Mouse (Mus musculus): ENCODE measurements around the gene Trim13.
"Not testable (repeated sequence)": the region's sequence is repeated elsewhere in the genome, so short reads cannot be mapped to it uniquely, and the experiment has no call there.

The Trim13 gene

GRCm38 (mm10) chr14:61597968-61598367 lies at the start of gene Trim13:
Gene Trim13, plus strand, starts transcription at chr14:61598247.
- DNase-seq = no peak

- DNase-seq = no peak
These were observed 49.4 kb upstream of the Trim13 start for GRCm38 (mm10) chr14:61548614-61549013.

GRCm38 (mm10) chr14:61555931-61556288 lies 42.1 kb upstream of the Trim13 start:
- DNase-seq = no peak

GRCm38 (mm10) chr14:61556289-61557147 lies 41.5 kb upstream of the Trim13 start, which contains the start of gene Spryd7:
Gene Spryd7, minus strand, starts transcription at chr14:61556886.
- peak; percentile 98 for DNase-seq

- DNase-seq = no peak
These were observed 39.1 kb upstream of the Trim13 start for GRCm38 (mm10) chr14:61558901-61559300.

GRCm38 (mm10) chr14:61559856-61560255 lies 38.2 kb upstream of the Trim13 start:
- no peak for DNase-seq

- not testable (repeated sequence) for DNase-seq
These were observed 31.8 kb upstream of the Trim13 start for GRCm38 (mm10) chr14:61566211-61566610.

GRCm38 (mm10) chr14:61569344-61569743 lies 28.7 kb upstream of the Trim13 start:
- no peak for DNase-seq

GRCm38 (mm10) chr14:61571366-61571765 lies 26.7 kb upstream of the Trim13 start:
- DNase-seq = peak; percentile 73

GRCm38 (mm10) chr14:61572131-61572530 lies 25.9 kb upstream of the Trim13 start:
- DNase-seq = no peak

- DNase-seq = no peak
These were observed 23.0 kb upstream of the Trim13 start for GRCm38 (mm10) chr14:61575066-61575465.

- DNase-seq = no peak
These were observed 22.1 kb upstream of the Trim13 start for GRCm38 (mm10) chr14:61575941-61576340.

- no peak for DNase-seq
These were observed 8.6 kb upstream of the Trim13 start for GRCm38 (mm10) chr14:61589288-61590065.

- no peak for DNase-seq
These were observed 1.2 kb upstream of the Trim13 start for GRCm38 (mm10) chr14:61596719-61597426.

- DNase-seq = peak; percentile 87
These were observed 1.2 kb downstream of the Trim13 start for GRCm38 (mm10) chr14:61599057-61599806.

GRCm38 (mm10) chr14:61601348-61601747 lies 3.3 kb downstream of the Trim13 start:
- no peak for DNase-seq

GRCm38 (mm10) chr14:61603069-61603755 lies 5.2 kb downstream of the Trim13 start:
- no peak for DNase-seq

GRCm38 (mm10) chr14:61604081-61604480 lies 6.0 kb downstream of the Trim13 start:
- DNase-seq = no peak

- DNase-seq = not testable (repeated sequence)
These were observed 8.0 kb downstream of the Trim13 start for GRCm38 (mm10) chr14:61606088-61606487.

GRCm38 (mm10) chr14:61607157-61607556 lies 9.1 kb downstream of the Trim13 start, which contains the start of gene Kcnrg:
Gene Kcnrg, plus strand, starts transcription at chr14:61607457.
- no peak for DNase-seq

- DNase-seq = no peak
These were observed 13.7 kb downstream of the Trim13 start for GRCm38 (mm10) chr14:61611766-61612165.

- no peak for DNase-seq
These were observed 15.3 kb downstream of the Trim13 start for GRCm38 (mm10) chr14:61613319-61613718.

Data from cerebellum, adult 11 months (tissue).